Mouse (Mus musculus) myocyte (in vitro differentiated cells): Measurements from ENCODE around the gene Bace1.
"Not testable (repeated sequence)": the region's sequence is repeated elsewhere in the genome, so short reads cannot be mapped to it uniquely, and the experiment has no call there.

Experiments
- CEBPB ChIP-seq: IDR thresholded peaks from 2 replicates; pipeline ENCODE4 v1.6.1; 2011; ENCODE audit warnings: mild to moderate bottlenecking, moderate library complexity; ENCODE audit not compliant: poor library complexity, insufficient read depth, severe bottlenecking
- E2F4 ChIP-seq: IDR thresholded peaks from one replicate; pipeline ENCODE4 v1.6.1; 2011; ENCODE audit warnings: mild to moderate bottlenecking, control low read depth, moderate library complexity; ENCODE audit not compliant: insufficient read depth
- MAX ChIP-seq: IDR thresholded peaks from one replicate; pipeline ENCODE4 v1.6.1; 2011; ENCODE audit warnings: low read depth, mild to moderate bottlenecking, control low read depth
- MYOD1 ChIP-seq, 3 experiments: IDR thresholded peaks; one replicate each; pipeline ENCODE4 v1.6.1; 2011; ENCODE audit warnings: control low read depth in 2 of 3, low read depth in 2 of 3, mild to moderate bottlenecking in 2 of 3, moderate library complexity in 1 of 3; ENCODE audit not compliant: insufficient read length in 2 of 3, control insufficient read depth in 1 of 3
- MYOG ChIP-seq, 3 experiments: IDR thresholded peaks; one replicate each; pipeline ENCODE4 v1.6.1; 2011; ENCODE audit warnings: control low read depth in 2 of 3, low read depth in 2 of 3, mild to moderate bottlenecking in 2 of 3; ENCODE audit not compliant: insufficient read length in 2 of 3, control insufficient read depth in 1 of 3, insufficient read depth in 1 of 3
- POLR2A ChIP-seq: IDR thresholded peaks from one replicate; pipeline ENCODE4 v1.6.1; 2011; ENCODE audit warnings: low read depth, mild to moderate bottlenecking, control low read depth, moderate library complexity; ENCODE audit not compliant: insufficient read length
- POLR2AphosphoS2 ChIP-seq: IDR thresholded peaks from one replicate; pipeline ENCODE4 v1.6.1; 2011; ENCODE audit warnings: low read depth, control low read depth; ENCODE audit not compliant: insufficient read length
- SRF ChIP-seq: IDR thresholded peaks from one replicate; pipeline ENCODE4 v1.6.1; 2011; ENCODE audit warnings: low read depth; ENCODE audit not compliant: control insufficient read depth, insufficient read length
- TCF12 ChIP-seq: IDR thresholded peaks from one replicate; pipeline ENCODE4 v1.6.1; 2011; ENCODE audit warnings: mild to moderate bottlenecking, control low read depth; ENCODE audit not compliant: poor library complexity, insufficient read depth, severe bottlenecking
- TCF3 ChIP-seq: IDR thresholded peaks from one replicate; pipeline ENCODE4 v1.6.1; 2011; ENCODE audit warnings: low read depth, control low read depth; ENCODE audit not compliant: insufficient read length
- USF1 ChIP-seq: IDR thresholded peaks from one replicate; pipeline ENCODE4 v1.6.1; 2011; ENCODE audit warnings: low read depth, mild to moderate bottlenecking, control low read depth, moderate library complexity

DNA sequence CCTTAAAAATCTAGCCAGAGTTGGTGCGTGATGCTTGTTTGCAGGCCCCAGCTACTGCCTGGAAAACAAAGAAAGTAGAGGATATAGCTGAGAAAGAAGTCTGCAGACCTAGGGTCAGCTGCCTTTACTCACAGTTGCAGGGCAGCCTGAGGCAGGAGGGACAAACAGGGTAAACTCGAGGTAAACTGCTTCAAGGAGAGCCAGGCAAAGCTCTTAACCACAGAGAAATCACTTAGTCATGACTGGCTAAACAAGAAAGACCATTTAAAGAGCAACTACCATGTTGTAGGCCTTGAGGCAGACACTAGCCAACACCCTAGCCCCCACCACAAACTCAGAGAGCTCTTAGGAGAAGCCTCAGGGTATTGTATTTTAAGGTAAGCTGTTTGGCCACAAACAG lies 7.8 kb downstream of the Bace1 start:
- not testable (repeated sequence) for TF ChIP-seq MAX; POLR2A; TCF3; TCF12; MYOG (IDR thresholded peaks at IDR 0.05; ENCODE audit: control insufficient read depth in 1 of 3, insufficient read depth in 1 of 3, insufficient read length in 2 of 3, low read depth in 2 of 3); CEBPB; USF1; E2F4; MYOD1 (IDR thresholded peaks at IDR 0.05; ENCODE audit: control insufficient read depth in 1 of 3, insufficient read length in 2 of 3, low read depth in 2 of 3); POLR2AphosphoS2; SRF
